Mouse (Mus musculus) kidney, postnatal 0 days (tissue): ENCODE data around the gene Gm20388. TPM values are rescaled to one million over a fixed set of nuclear protein-coding genes. Genes with fewer than 3 reads are reported as not detected.

Experiments
- ATAC-seq: fragments of 200-750 bp; cut with Nextera tagmentation; replicated peaks from 2 replicates; pipeline ENCODE4 v1.8.0; 2017; ENCODE audit warnings: low read depth, moderate number of reproducible peaks, moderate TSS enrichment, moderate library complexity; ENCODE audit not compliant: low FRiP score
- DNase-seq: peaks from one replicate; pipeline ENCODE4 v3.0.0-alpha.2; 2016; ENCODE audit warnings: low spot score
- H3K27ac ChIP-seq: fragments of 300-500 bp; sonication (generic); 2 replicates; pipeline ENCODE4 v1.5.1; 2014; ENCODE audit warnings: mild to moderate bottlenecking
- H3K27me3 ChIP-seq: fragments of 300-500 bp; sonication (generic); 2 replicates; pipeline ENCODE4 v1.6.1; 2014; ENCODE audit warnings: low read length, mixed read lengths; ENCODE audit not compliant: insufficient read depth
- H3K36me3 ChIP-seq: fragments of 300-500 bp; sonication (generic); 2 replicates; pipeline ENCODE4 v1.6.1; 2014; ENCODE audit warnings: low read length, mixed read lengths; ENCODE audit not compliant: insufficient read depth
- H3K4me1 ChIP-seq: fragments of 300-500 bp; sonication (generic); replicated peaks from 2 replicates; pipeline ENCODE4 v1.6.1; 2014; ENCODE audit warnings: antibody characterized with exemption, low read length, mixed read lengths; ENCODE audit not compliant: insufficient read depth
- H3K4me2 ChIP-seq: fragments of 300-500 bp; sonication (generic); 2 replicates; pipeline ENCODE4 v1.6.1; 2014; ENCODE audit warnings: mild to moderate bottlenecking, low read length, moderate library complexity, mixed read lengths
- H3K4me3 ChIP-seq: fragments of 300-500 bp; sonication (generic); replicated peaks from 2 replicates; pipeline ENCODE4 v1.5.1; 2014; ENCODE audit warnings: low read depth, low read length
- H3K9ac ChIP-seq: fragments of 300-500 bp; sonication (generic); 2 replicates; pipeline ENCODE4 v1.6.1; 2014; ENCODE audit warnings: low read depth, low read length
- H3K9me3 ChIP-seq: fragments of 300-500 bp; sonication (generic); replicated peaks from 2 replicates; pipeline ENCODE4 v1.6.1; 2016; ENCODE audit warnings: low read length, inconsistent platforms, mixed read lengths
- CTCF ChIP-seq: IDR thresholded peaks from 2 replicates; pipeline ENCODE4 v1.5.1; 2016; ENCODE audit warnings: antibody characterized with exemption, low read depth, mild to moderate bottlenecking, moderate library complexity
- WGBS: fragments of 180-500 bp; shearing (Covaris S2); extraction: QIAGEN DNeasy Blood & Tissue Kit; methylation state at CpG from one replicate; pipeline ENCODE4 v1.1.7; 2014; 5-methylcytosine and 5-hydroxymethylcytosine counted together
- polyA plus RNA-seq: library from polyadenylated mRNA; unstranded; fragments of >200 nt; fragmentation: Nextera tagmentation; extraction: Ambion mirVana; gene quantifications from 2 replicates; pipeline ENCODE4 v1.2.1, GENCODE M21; 2015

The Gm20388 gene
- polyA plus RNA-seq, 1 experiment from 2014 or later = not detected

DNA sequence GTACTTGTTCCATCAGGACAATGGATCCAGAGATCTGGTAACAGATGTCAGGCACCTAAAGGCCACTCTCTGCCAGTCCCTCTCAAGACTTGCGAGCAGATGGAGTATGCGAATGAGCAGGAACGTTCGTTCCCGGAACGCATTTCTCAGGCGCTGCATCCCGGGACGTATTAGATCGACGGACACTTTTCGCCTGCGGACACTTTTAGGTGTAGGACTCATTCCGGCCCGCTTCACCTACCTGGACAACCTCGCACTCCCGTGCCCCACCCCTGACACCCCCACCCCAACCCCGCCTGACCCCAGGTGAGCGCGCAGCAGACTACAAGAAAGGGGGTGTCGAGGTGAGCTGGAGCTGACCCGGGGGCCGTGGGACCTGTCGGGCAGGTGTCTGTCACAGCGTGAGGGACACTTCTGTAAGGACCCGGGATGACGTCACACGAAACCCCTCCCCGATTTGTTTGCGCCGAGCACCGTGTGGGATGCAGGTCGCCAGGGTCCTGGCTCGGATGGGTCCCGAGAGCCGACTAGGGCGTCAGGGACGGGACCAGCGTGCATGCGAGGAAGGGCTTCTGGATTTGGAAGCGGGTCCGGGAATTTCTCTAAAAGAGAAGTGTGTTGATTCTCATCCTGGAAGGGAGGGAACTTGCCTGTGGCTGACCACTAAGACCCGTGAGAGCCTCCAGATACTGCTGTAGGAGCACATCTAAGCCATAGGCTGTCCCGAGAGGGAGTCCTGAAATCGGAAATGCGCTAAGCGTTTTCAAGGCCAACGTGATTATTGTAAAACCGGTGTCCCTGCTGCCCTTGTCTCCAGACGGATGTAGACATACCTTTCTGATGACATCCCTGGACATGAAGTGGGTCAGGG is 2864.9 kb downstream of the Gm20388 start, which contains the start of gene Acsf3:
Acsf3 (plus strand) TSS at position 202 of the 871 bp plus-strand sequence.
- H3K9ac ChIP-seq = peak within 1 kb of the TSS; percentile 85
- peak within 1 kb of the TSS; percentile 85 for H3K4me2 ChIP-seq
- no peak for TF ChIP-seq CTCF
- peak within 1 kb of the TSS; percentile 89 for H3K4me3 ChIP-seq
- 1% methylated on average over 50 of the region's 50 CpGs for WGBS
- ATAC-seq = peak; percentile 78
- DNase-seq = peak; percentile 58
- no peaks in the 10 kb centered on the region for H3K27me3 ChIP-seq
- H3K9me3 ChIP-seq = no peaks in the 10 kb centered on the region
- 0 out of 2 replicates have a peak, but pooled peaks cover 3% of the 10 kb centered on the region for H3K4me1 ChIP-seq
- no peaks in the 10 kb centered on the region for H3K36me3 ChIP-seq
- no peak within 1 kb of the TSS for H3K27ac ChIP-seq

- Histone ChIP-seq H3K27me3 (no peaks in the 10 kb centered on the region), H3K4me3 (no peak overlapping the region), H3K27ac (no peak overlapping the region), H3K9ac (no peak overlapping the region), H3K4me2 (no peak overlapping the region), H3K36me3 (peaks cover 13% of the 10 kb centered on the region; the same call in 1 of the 2 replicates), H3K9me3 (no peaks in the 10 kb centered on the region), H3K4me1 (0 out of 2 replicates have a peak, but pooled peaks cover 3% of the 10 kb centered on the region)
- DNase-seq = no peak
- TF ChIP-seq CTCF = no peak
- 90% methylated on average over 6 of the region's 6 CpGs for WGBS
- ATAC-seq = no peak
Observed at GRCm38 (mm10) chr8:122777701-122778100, 2867.1 kb downstream of the Gm20388 start.

DNA sequence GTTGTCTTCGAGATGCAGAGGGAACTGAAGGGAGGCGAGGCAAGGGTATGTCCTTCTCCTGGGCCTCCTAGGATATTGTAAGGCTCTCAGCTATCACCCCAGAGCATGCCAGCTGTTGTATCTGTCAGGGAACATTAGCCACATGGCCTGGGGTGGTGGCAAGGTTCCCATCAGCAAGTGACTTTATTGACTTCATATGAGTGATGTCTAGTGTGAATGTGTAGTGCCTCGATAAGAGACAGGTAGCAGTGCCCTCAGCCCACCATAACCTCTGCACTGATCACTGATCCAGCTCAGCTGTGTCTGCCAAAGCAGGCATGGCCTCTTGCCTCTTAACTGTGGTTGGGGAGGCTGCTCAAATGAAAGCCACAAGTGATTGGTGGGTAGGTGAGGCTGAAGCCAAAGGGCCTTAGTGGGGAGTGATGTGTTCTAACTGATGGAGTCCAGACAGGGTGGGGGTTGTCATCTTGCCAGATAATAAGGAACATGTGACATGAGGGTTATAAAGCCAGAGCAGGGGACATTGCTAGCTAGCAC is 2868.1 kb downstream of the Gm20388 start:
- H3K4me2 ChIP-seq = no peak overlapping the region
- H3K4me1 ChIP-seq = 0 out of 2 replicates have a peak, but pooled peaks cover 3% of the 10 kb centered on the region
- H3K27me3 ChIP-seq = no peaks in the 10 kb centered on the region
- no peak overlapping the region for H3K4me3 ChIP-seq
- no peak overlapping the region for H3K9ac ChIP-seq
- peaks cover 13% of the 10 kb centered on the region; the same call in 1 of the 2 replicates for H3K36me3 ChIP-seq
- H3K27ac ChIP-seq = no peak overlapping the region
- H3K9me3 ChIP-seq = no peaks in the 10 kb centered on the region
- DNase-seq (no peak), ATAC-seq (no peak)
- TF ChIP-seq CTCF = no peak
- WGBS = 86% methylated on average over 3 of the region's 3 CpGs

GRCm38 (mm10) chr8:122779255-122779654 is 2868.6 kb downstream of the Gm20388 start:
- DNase-seq (no peak), ATAC-seq (no peak)
- H3K9me3 ChIP-seq = no peaks in the 10 kb centered on the region
- H3K4me2 ChIP-seq = no peak overlapping the region
- H3K27me3 ChIP-seq = no peaks in the 10 kb centered on the region
- no peak for TF ChIP-seq CTCF
- H3K4me1 ChIP-seq = 0 out of 2 replicates have a peak, but pooled peaks cover 3% of the 10 kb centered on the region
- H3K4me3 ChIP-seq = no peak overlapping the region
- H3K36me3 ChIP-seq = peaks cover 16% of the 10 kb centered on the region; the same call in 1 of the 2 replicates
- no peak overlapping the region for H3K27ac ChIP-seq
- no peak overlapping the region for H3K9ac ChIP-seq
- WGBS = 83% methylated on average over 9 of the region's 9 CpGs

DNA sequence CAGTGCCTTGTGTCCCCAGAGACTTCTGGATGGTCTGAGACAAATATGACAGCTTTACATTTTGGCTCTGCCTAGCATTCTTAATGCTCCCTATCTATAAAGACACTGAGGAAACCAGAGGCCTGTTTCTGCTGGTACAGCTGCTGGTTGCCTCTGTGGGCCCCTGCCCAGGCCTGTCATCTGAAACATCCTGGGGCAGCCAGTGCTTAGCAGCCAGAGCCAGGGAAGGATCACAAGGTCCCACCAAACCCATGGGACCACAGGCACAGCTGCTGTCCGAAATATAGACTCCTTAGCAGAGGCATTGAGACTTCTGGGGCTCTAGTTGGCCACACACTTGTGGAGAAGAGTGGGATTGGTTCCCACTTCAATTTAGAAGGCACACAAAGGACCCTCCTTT is 2874.1 kb downstream of the Gm20388 start:
- whole genome bisulfite sequencing = 85% methylated on average over 1 of the region's 1 CpGs
- H3K27me3 ChIP-seq = no peaks in the 10 kb centered on the region
- no peaks in the 10 kb centered on the region for H3K9me3 ChIP-seq
- TF ChIP-seq CTCF = no peak
- no peak overlapping the region for H3K4me2 ChIP-seq
- peaks cover 45% of the 10 kb centered on the region for H3K36me3 ChIP-seq
- no peak overlapping the region for H3K4me3 ChIP-seq
- H3K9ac ChIP-seq = no peak overlapping the region
- no peaks in the 10 kb centered on the region for H3K4me1 ChIP-seq
- H3K27ac ChIP-seq = no peak overlapping the region
- DNase-seq = no peak
- ATAC-seq = no peak

DNA sequence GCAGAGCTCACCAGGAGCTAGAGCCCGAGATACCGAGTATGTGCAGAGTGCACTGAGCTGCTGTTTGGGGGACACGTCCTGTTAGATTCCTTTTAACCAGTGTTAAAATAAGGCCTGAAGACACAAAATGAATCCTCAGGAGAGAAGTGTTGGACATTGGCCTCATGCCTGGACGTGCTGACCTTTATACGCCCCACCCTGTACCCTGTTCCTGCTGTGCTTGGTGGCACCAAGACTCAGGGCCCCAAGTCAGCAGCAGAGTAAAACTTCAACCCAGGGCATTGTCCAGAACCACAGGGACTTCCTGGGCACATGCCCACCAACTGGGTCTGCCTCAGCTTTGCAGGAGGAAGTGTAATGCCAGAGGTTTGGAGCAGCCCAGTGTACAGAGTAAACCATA is 2879.2 kb downstream of the Gm20388 start:
- no peak overlapping the region for H3K9ac ChIP-seq
- WGBS = 92% methylated on average over 5 of the region's 5 CpGs
- peaks cover 29% of the 10 kb centered on the region for H3K36me3 ChIP-seq
- H3K4me3 ChIP-seq = no peak overlapping the region
- H3K27ac ChIP-seq = no peak overlapping the region
- H3K4me2 ChIP-seq = no peak overlapping the region
- H3K9me3 ChIP-seq = no peaks in the 10 kb centered on the region
- H3K27me3 ChIP-seq = no peaks in the 10 kb centered on the region
- ATAC-seq = 0 out of 2 replicates have a peak, but pooled peaks have one; percentile 40
- no peak for TF ChIP-seq CTCF
- no peaks in the 10 kb centered on the region for H3K4me1 ChIP-seq
- no peak for DNase-seq
